Mouse (Mus musculus) adrenal gland, postnatal 25 days (tissue): Measurements from ENCODE around the gene Gpat2. TPM values are rescaled to one million over a fixed set of nuclear protein-coding genes. Genes with fewer than 3 reads are reported as not detected.

Experiments used
- DNase-seq: peaks from one replicate; pipeline ENCODE4 v3.0.0; 2021; ENCODE audit warnings: mixed read lengths
- long read RNA-seq: library from polyadenylated mRNA; stranded (forward); transcript quantifications from one replicate; pipeline ENCODE4 v2.0.0, GENCODE M21; 2021
- total RNA-seq: library from RNA; stranded (reverse); gene quantifications from 2 replicates; pipeline ENCODE4 v1.2.3, GENCODE M21; 2021

Gene Gpat2
- total RNA-seq = 0.43 TPM in 1 of 2 replicates, not detected in the other
- long read RNA-seq, partial matches to known transcripts = 1 of 2 reads
- long read RNA-seq, other reads (novel, unspliced or antisense) = 1 of 2 reads

DNA sequence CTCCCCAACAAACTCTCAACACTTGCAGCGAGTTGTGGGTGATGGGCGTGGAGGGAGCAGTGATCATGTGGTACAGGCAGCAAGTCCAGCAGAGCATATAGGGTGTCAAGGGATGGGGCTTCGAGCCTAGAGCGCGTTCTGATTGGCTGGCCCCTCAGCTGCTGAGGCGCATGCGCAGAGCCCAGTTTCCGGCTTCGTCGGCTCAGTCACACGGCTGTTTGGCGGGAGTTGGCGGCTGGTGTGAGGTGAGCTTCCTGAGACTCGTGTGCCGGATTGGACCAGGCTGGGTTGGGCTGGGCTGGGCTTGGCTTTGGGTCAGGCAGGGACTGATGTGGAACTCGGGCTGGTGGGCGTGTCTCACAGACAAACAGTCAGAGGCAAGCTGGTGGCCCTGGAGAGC, at the start of gene Gpat2:
Gene Gpat2 (plus strand): TSS at position 223 of the 400 bp plus-strand sequence.
- DNase-seq = no peak

DNA sequence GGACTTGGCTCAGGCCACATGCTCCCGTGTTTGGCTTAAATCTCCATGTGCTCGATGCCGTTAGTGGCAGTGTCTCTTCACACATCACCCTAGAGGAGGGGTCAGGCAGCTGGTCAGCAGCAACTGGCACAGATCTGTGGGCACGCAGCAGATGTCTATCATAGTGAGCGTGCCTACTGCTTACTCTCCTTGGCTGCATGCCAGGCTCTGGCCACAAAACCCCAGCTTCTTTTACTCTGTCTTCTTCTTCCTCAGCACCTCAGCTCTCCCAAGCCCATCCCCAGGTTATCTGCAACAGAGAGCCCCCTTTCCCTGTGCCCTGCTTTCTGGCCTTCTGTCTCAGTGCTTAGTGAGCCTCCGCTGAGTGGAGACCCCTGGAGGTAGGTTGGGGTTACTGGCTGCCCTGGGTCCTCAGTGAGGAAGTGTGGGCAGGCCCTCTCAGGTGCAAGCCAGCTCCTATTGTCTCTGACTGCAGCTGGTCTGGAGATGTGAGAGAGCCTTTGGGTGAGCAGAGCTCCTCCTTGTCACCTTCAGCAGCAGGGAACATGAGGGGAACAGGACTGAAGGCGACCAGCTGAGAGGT, 49.1 kb upstream of the Gpat2 start:
- no peak for DNase-seq

DNA sequence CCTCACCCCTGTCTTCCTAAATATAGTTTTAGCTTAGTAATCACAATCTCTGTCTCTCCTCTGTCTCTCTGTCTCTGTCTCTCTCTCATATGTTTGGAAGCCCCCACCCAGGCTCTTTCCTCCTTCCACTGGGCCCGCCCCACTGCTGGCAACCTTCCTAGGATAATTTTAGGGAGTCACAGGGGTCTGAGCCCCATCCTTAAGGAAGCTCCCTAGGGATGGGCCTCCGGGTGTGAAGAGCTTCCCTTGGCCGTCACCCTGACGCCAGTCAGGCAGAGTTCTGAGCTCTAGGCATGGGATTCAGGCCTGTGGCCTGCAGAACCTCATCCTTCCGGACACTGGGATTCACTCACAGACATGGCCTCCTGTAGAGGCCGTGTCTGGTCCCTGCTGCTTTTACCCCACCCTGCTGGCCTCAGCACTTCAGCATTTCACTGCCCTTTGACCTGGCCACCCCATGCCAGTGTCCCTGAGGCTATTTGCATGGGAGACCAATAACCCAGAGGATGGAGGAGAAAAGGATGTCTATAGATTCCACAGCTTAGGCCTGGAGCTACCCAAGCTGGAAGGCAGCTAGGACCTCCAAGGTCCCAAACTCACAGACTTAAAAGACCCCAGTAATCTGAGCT, 48.5 kb upstream of the Gpat2 start:
- no peak for DNase-seq

DNA sequence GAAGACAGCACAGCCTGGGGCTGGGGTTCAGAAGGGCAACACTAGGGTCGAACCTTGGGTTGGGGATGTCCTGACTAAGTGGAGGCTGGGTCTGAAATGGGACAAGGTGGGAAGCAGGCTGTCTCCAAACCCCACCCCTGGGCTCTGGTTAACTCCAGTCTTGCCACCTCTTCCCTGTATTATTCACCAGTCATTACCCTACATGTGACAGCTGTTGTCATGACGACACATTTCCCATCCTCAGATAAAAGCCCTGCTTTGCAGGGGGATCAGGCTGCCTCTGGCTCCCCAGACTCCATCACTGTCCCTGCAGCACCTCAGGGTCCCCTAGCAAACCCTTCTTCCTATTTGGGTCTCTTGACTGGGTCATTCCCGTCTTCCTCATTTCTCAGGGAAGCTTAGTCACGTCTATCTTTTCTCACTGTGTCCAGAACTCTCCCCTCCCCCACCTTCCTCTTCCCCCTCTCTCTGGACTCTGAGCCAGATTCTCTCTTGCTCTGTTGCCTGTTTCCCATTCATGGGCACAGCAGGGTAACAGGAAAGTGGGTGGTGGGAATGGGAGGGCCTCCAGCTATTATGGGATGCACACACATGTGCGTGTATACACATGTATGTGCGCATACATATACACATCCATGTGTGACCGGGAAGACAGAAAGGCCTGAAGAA, 46.9 kb upstream of the Gpat2 start:
- DNase-seq = no peak

DNA sequence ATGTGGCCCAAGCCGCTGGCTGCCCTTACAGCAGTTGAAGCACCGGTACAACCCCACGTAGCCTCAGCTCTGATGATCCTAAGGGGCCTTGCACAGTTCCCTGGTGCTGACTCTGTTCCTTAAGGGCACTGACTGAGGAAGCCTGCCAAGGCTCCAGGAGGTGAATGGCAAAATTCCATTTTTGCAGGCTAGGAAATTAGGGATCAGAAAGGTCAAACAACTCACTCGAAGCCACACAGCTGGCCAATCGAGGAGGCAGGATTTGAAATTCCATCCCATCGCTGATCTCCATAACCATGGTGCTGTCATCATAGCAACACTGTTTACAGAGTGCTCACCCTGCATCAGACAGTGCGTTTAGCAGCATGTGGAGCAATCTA, 46.4 kb upstream of the Gpat2 start:
- DNase-seq = no peak

DNA sequence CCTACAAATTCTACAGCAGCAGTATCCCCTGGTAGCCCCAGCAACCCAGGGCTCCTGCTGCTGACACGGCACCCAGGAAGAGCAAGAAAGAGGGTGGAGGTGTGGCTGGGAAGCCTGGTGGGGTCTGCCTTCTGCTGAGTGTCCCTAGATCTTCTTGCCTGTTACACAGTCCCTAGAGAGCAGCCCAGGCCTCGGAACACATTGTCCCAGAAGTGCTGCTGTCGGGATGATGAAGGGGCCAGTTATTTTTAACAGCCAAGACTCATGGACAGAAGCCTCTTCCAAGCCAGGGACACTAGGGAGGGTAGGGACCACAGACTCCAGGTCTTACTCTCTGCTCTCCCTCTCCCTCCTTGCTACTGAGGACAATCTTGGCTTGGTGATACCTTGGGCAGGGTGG, 45.7 kb upstream of the Gpat2 start:
- DNase-seq = no peak

DNA sequence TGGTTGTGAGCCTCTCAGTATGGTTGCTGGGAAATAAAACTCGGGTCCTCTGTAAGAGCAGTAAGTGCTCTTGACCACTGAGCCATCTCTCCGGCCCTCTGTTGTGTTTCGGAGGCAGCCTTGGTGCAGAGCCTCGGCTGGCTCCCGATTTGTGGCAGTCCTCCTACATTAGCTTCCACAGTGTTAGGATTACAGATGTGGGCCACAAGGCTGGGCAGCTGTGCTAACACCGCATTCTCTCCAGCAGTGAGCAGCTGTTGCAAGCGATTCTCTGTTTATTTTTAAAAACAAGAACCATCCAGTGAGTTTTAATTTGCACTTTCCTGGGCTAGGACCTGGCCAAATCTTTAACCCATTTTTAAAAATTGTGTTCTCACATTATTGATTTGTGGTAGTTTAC, 41.1 kb upstream of the Gpat2 start:
- no peak for DNase-seq

DNA sequence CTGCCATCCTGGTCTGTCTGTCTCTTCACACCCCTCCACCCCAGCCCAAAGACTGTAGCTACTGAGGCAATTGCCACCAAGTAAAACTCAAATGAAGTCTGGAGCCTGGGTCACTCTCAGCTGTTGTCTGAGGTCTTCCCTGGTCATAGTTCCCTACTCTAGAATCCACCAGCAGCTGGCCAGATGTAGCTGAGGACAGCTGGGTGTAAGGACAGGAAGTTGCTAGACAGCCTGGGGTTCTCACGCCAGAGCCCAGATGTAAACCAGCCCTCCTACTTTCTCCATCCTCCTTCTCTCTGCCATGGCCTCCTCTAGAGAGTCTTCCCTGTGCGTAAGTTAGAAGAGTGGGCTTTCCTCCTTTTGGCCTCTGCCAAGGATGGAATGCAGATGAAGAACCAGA, 37.5 kb upstream of the Gpat2 start:
- DNase-seq = no peak

DNA sequence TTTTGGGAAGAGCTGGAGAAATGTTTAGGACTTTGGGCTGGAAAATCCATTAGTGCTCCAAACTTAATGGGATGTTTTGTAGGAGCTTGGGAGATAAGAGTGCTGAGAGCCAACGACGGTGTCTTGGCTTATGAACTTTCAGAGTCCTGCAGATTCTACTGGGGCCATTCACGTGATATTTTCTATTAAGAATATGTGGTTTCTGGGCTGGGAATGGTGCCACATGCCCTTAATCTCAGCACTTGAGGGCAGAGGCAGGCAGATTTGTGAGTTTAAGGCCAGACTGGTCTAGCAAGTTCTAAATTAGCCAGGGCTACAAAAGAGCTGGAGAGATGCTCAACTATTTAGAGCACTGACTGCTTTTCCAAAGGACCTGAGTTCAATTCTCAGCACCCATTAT, 34.6 kb upstream of the Gpat2 start:
- DNase-seq = no peak

DNA sequence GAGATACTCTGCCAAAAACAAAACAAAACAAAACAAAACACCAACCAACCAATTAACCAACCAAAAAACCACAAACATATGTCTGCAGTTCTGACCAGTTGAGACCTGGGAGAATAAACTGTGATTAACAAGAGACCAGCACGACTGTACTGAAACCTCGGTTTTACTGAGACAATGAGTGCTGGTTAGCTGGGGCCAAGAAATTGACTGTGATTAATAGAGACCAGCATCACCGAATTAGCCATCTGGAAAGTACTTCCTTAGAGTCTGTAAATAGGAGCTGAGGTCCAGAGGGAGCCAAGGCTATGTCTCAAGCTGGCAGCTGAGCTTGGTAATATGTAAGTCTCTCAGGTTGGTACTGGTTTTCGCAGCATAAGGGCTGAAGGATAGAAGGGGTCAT, 34.2 kb upstream of the Gpat2 start:
- no peak for DNase-seq

DNA sequence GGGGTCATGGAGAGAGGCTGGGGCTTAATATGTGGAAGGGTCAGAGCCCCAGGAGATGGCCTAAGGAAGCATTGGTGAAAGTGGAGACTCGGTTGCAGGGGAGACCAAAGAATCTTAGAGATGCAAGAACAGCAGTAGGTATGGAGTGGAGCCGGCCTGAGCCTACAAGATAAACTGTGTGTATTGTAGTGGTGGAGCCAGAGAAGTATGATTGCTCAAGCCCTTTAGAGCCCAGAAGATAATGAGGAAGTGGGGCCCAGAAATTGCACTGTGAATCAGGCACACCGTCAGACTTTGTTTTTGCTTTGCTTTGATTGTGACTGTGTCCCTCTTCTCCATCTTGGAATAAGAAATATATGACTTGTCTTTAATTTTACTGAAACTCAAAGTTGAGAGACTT, 33.7 kb upstream of the Gpat2 start:
- no peak for DNase-seq

DNA sequence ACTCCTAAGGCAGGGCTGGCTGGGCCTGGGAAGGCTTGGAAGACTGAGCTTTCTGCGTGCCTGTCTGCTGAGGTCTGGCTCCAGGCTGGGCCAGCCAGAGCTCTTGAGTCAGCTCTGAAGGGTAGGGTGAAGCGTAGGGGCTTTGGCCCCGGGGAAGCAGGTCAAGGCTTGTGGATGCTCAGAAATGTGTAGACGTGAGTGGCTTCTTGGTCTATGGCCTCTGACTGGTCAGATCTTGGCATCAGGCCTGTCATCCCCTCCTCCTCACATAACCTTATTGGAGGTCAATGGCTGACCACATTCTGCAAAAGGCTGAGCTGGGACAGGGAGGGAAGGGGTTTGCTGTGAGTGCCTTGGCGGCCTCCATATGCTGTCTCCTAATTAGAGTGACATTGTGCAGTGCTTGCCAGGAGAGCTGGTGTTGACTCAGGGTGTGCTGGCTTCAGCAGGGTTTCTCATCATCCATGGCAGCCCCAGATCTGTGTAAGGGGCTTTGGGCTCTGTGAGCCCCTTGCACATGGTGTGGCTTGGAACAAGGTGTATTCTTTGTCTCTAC, 30.3 kb upstream of the Gpat2 start:
- peak; percentile 26 for DNase-seq

DNA sequence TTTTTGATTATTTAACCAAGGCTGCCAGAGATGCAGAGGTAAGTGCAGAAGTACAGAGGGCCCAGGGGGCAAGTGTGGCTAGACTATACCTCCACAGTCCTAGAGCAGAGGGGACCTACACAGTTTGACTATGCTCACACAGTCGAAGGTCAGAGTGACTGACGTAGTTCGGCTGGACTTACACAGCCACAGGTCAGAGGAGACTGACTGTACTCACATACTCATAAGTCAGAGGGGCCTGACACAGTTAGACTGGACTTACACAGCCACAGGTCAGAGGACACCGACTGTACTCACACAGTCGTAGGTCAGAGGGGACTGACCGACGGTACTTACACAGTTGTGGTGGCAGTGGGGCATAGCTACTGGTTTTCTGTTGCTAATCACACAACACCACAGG, 26.3 kb upstream of the Gpat2 start:
- DNase-seq = no peak

DNA sequence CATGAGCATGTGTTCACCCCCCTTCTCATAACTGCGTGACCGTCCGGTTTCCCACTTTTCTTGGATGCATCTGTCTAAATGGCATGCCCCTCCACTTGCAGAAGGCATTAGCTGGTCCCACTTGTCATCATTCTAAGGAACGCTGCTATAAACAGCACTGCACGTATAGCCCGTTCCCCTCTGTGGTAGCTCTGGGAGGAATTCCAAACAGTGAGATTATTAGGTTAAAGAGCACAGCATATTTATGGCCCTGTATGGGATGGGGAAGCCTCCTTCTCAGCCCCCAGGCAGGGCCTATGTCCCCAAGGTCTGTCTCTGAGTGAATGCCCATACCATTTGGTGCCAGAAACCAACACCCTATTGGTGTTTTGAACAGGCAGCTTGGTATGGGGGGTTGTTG, 13.9 kb upstream of the Gpat2 start:
- DNase-seq = no peak

DNA sequence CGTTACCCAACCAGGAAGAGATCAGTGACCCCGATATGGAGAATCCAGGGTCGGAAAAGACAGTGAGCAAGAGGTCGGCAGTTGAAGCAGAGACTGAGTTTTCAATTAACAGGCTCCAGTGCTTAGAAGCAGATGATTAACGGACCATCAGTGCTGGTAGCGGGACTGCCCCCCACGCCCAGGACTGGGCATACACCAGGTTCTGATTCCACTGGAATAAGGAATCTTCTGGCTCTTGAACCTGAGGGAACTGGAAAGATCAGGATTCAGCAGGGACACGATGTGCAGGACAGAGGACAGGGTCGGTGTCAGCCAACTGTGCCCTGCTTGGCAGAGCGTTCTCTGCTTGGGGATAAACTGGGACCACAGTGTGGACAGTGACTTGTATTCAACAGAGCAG, 9.2 kb upstream of the Gpat2 start:
- DNase-seq = no peak

DNA sequence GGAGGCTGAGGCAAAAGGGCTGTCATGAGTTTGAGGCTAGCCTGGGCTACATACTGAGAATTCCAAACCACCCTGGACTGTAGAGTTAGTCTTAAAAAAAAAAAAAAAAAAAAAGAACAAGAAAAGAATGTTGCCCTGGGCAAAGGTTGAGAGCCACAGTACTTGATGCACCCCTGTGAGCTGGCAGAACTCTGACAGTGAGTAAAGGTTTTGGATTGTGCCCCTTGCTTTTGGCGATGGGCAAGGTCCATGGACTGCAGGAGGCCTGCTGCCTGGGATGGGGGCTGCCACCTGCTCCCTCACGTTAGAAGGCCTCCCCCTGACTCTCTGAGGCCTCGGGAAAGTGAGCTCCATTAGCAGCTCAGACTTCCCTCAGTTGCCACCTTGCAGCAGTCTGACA, 8.3 kb upstream of the Gpat2 start:
- no peak for DNase-seq

DNA sequence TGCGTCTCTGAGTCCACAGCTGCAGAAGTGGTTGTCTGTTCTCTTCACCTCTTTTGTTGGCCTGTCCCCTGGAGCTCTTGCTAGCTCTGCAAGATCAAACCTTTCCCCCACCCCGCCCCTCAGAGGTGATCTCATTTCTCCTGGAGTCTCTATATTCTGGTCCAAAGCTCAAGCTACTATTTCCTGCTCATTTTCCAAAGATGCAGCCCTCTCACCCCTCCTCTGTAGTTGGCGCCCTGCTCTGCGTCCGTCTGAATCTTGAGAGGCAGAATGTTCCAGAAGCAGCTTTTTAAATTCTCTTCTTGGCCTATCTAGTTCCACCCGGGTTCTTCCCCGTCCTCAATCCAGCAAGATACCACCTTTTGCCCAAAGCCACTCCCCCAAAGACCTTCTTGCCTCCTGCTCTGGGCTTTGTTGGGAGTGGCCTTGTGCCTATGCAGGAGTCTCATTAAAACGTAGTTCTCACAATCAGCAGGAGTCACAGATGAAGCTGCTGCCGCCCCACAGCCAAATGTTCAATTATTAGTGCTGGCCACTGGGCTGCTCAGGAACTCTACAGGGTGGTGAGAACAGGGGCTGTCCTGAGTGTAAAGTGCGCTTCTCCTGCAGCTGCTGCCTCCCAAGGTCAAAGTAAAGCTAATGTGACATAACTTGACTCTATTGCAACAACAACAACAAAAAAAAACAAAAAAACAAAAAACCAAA, 6.6 kb upstream of the Gpat2 start:
- no peak for DNase-seq

DNA sequence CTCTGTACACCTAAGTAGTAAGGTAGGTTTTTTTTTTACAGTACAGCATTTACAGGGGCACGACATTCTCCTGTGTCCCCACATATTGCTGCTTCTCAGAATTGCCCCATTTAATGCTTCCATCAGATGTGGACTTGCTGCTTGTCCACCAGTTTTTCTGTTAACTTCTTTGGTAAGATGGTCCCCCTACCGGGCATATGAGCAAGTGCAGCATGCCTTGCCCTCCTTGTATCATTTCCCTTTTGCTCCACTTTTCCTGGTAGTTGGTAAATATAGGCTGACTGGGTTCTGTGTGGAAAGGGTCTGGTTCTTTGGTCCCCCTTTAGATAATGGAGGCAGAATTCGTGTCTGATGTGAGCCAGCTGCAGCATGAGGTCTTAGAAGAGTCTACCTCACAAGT, 5.2 kb downstream of the Gpat2 start:
- DNase-seq = no peak

DNA sequence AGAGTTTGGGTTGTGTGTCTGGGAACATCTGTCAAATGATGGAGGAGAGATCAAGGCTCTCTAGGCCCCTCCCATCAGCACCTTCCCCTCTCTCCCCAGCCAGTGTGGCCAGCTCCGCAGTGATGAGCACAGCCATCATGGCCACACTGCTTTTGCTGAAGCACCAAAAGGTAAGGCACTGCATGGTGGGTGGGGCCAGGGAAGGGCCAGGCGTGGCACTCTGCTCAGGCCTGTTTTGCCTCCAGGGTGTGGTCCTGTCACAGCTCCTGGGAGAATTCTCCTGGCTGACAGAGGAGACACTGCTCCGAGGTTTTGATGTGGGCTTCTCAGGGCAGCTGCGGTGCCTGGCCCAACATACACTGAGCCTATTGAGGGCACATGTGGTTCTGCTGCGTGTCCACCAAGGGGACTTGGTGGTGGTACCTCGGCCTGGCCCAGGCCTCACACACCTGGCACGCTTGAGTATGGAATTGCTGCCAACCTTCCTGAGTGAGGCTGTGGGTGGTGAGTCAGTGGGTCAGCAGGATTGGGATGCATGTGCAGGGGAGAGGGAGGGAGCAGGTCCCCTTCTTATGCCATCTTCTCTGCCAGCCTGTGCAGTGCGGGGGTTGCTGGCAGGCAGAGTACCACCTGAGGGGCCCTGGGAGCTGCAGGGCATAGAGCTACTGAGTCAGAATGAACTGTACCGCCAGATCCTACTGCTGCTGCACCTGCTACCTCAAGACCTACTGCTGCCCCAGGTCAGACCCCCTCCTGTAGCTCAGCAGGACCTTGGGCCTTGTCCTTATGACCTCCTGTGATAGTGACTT, 8.7 kb downstream of the Gpat2 start:
- DNase-seq = no peak

DNA sequence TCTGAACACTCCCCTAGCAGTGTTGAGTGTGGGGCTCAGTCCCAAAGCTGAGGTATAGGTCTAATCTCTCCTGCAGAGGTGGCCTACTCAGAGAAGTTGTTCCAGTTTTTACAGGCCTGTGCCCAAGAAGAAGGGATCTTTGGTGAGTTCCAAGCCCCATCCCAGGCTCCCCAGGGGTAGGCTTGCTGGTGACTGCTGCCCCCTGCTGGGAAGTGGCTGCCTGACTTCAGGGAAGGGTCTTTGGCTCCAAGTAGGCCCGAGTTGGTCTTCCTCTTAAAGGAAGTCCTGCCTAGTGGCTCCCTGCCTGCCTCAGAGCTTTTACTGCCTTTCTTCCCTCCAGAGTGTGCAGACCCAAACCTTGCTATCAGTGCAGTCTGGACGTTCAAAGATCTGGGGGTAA, 10.1 kb downstream of the Gpat2 start:
- peak; percentile 43 for DNase-seq

DNA sequence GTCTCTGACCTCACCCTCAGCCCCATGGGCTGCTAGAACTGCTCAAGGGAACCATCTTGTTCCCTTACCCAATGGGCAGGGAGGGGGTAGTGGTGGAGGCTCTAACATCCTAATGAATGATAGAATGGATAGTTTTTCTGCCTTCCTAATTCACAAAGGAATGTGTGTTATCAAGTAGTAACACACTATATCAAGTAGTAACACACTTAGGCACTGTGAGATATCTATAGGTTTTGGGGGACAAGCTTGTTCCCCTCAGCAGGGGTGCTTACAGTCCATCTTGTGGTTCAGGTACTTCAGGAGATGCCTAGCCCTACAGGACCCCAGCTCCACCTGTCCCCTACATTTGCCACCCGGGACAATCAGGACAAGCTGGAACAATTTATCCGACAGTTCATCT, 10.6 kb downstream of the Gpat2 start:
- DNase-seq = no peak

DNA sequence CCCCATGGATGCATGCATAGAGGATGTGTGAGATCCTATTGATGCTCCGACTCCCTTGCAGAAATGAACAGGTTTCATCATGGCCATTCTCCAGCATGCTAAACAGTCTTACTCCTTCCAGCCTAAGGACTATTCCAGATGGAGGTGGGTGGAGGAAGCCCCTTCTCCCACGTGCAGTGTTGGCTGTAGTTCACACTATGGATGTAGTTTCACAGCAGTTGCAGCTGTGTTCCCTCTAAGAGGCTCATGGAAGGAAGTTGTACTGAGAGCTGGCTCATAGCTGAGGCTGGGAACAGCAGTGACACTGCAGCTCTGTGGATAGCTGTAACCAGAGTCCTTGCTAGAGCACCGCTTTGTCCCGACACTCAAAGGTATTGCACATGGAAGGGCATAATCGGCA, 12.7 kb downstream of the Gpat2 start:
- no peak for DNase-seq
